Mouse (Mus musculus): ENCODE measurements around the gene Ninj1. TPM values are rescaled to one million over a fixed set of nuclear protein-coding genes. Genes with fewer than 3 reads are reported as not detected.

The Ninj1 gene
- total RNA-seq, 4 experiments from 2014 or later, result 55.5 to 58.6 (median 58.0) TPM

- DNase-seq, result no peak
Measured at GRCm38 (mm10) chr13:49196766-49197165, 9.5 kb downstream of the Ninj1 start.

DNA sequence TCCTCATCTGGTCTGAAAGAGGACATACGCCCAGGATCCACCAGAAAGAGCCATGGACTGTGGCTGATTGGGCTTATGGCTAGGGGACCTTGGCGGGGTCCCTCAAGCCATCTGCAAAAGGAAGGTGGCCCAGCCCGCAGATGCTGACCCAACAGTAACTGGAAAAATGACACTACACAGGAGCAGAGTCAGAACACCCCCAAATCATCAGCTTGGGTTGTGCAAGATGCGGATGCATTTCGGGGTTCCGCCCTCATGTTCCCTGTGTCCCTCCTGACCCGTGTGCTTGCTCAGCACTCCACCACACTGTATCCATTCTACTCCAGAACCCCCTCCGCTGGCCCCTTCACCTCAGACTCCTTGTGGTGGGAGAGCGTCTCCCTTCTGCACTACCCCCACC is 11.4 kb downstream of the Ninj1 start:
- no peak for DNase-seq

GRCm38 (mm10) chr13:49199891-49200290 is 12.6 kb downstream of the Ninj1 start:
- no peak for DNase-seq

- no peak for DNase-seq
Measured at GRCm38 (mm10) chr13:49200688-49201087, 13.4 kb downstream of the Ninj1 start.

DNA sequence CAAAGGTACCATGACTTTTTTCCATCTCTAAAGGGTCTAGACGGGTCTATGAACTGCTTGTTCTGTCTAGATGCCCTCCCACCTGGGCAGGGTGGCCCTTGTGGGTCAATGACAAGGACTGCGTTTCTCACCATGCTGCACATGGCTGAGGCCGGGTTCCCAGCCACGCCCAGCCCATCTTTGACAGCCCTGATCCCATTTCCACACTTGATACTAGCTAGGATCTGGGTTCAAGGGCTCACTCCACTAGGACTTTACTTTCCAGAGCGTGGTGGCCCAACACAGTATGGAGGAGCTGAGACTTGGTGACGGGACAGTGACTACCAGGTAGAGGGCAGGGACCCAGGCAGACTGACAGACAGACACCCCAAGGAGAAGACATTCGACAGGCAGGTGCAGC is 15.3 kb downstream of the Ninj1 start:
- DNase-seq, result no peak

- DNase-seq, result peak; percentile 90
Measured at GRCm38 (mm10) chr13:49205381-49205998, 18.2 kb downstream of the Ninj1 start.

GRCm38 (mm10) chr13:49206341-49206740 is 19.1 kb downstream of the Ninj1 start:
- no peak for DNase-seq

DNA sequence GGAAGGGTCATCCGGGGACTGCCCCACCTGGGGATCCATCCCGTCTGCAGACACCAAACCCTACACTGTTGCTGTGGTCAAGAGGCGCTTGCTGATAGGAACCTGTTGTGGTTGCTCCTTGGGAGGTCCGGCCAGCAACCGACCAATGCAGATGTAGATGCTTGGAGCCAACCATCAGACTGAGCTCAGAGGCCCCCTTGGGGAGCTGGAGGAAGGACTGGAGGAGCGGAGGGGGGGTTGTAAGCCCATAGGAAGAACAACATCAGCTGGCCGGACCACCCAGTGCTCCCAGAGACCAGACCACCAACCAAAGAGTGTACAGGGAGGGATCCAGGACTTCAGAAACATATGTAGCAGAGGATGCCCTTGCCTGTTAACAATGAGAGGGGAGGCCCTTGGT is 22.0 kb downstream of the Ninj1 start:
- no peak for DNase-seq

DNA sequence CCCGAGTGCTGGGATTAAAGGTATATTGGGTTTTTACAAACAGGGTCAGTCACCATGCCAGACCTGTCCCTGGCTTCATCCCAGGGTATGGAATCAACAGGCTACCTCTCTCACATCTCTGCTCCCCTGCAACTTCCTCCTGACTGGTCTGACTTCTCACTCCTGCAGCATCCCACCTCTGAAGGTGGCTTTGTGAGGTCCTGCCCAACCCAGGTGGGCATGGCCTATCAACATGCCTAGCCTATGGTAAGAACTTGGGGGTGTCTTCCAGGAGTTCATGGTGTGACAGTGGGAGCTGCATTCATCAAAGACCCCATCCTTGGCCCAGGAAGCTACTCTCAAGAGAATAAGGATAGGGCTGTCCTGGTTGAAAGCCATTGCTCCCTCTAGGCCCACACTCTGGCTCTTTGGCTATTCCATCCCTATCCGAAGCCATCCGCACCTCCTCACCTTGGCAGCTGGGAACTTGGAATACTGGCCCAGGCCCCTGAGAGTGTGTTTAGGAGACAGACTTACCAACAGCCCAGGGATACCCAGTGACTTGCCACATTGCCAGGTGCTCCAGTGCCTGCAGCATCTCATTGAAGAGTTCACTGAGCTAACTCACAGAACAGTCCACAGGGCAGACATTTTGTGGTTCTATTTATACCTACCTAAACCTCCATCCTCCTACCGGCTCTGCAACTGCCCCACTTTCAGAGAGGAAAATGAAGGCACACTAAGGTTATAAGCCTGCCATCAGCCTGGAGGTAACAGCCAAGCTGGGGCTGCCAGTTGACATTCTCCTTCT is 25.6 kb downstream of the Ninj1 start:
- no peak for DNase-seq

DNA sequence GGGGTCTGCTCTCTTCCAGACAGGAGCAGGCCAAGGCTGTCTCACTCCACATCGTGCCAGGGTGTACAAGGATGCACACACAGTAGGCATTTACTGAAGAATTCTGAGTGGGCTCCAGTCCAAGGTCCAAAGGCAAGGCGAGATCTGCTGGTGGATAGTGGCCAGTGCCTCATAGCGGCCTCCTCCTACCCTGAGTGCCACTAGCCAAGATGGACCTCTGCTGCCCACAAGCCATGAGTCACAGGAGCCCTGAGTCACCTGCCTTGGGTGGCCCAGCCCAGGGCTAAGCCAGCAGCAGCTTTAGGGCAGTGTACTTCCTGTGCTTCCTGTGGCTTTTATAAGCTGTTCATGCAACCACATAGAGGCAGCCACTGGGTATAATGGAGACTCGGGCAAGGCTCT is 26.2 kb downstream of the Ninj1 start:
- peak; percentile 87 for DNase-seq

- DNase-seq, result no peak
Measured at GRCm38 (mm10) chr13:49214454-49214853, 27.2 kb downstream of the Ninj1 start.

DNA sequence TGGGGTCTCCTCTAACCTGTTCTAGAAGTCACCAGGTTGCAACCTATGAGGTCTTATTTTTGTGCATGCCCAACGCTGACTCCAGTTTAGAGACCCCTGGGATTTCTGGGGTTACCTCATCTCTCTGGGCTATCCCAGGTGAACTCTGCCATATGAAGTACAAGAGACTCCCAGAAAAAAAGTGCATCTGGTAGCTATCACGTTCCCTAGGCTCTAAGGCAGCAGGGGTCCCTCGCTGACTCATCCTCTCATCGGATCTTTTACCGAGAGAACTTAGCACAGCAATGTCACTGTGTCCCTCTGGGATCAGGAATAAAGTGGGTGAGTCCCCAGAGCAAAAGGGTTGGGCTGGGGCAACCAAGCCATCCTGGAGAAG is 27.8 kb downstream of the Ninj1 start:
- DNase-seq, result no peak

- DNase-seq, result peak; percentile 95
Measured at GRCm38 (mm10) chr13:49215504-49216219, 28.4 kb downstream of the Ninj1 start, which contains the start of gene Card19. TSS of gene Card19 (minus strand) at chr13:49216037.

GRCm38 (mm10) chr13:49216220-49216552 is 28.9 kb downstream of the Ninj1 start:
- DNase-seq, result no peak

GRCm38 (mm10) chr13:49216808-49217561 is 29.7 kb downstream of the Ninj1 start:
- DNase-seq, result no peak

GRCm38 (mm10) chr13:49218651-49219050 is 31.4 kb downstream of the Ninj1 start:
- DNase-seq, result no peak

GRCm38 (mm10) chr13:49219367-49219766 is 32.1 kb downstream of the Ninj1 start:
- DNase-seq, result no peak

- no peak for DNase-seq
Measured at GRCm38 (mm10) chr13:49220912-49221311, 33.6 kb downstream of the Ninj1 start.

- no peak for DNase-seq
Measured at GRCm38 (mm10) chr13:49224314-49224713, 37.0 kb downstream of the Ninj1 start.

GRCm38 (mm10) chr13:49224729-49225128 is 37.4 kb downstream of the Ninj1 start:
- DNase-seq, result no peak

GRCm38 (mm10) chr13:49225159-49225558 is 37.9 kb downstream of the Ninj1 start:
- DNase-seq, result no peak

DNA sequence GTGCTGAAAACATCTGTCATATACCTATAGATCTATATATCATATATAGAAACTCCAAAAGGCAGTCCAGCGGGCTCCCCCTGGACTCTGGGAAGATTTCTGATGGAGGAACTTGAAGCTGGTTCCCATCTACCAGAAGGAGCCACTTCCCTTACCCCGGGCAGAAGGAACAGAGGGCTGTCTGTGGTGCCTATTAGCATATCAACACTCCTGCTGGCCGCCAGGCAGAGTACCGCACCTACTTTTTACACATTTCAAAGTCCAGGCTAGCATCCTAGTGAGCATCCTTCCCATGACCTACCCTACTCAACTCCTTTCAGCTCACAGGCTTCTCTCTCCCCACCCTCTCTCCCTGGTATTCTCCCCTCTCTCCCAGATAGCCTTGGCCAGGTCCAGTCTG is 38.3 kb downstream of the Ninj1 start:
- DNase-seq, result no peak
